Mouse (Mus musculus) myocyte (in vitro differentiated cells): ENCODE measurements around the gene Cym.

Source experiments
- CEBPB ChIP-seq: IDR thresholded peaks from 2 replicates; pipeline ENCODE4 v1.6.1; 2011; ENCODE audit warnings: mild to moderate bottlenecking, moderate library complexity; ENCODE audit not compliant: poor library complexity, insufficient read depth, severe bottlenecking
- E2F4 ChIP-seq: IDR thresholded peaks from one replicate; pipeline ENCODE4 v1.6.1; 2011; ENCODE audit warnings: mild to moderate bottlenecking, control low read depth, moderate library complexity; ENCODE audit not compliant: insufficient read depth
- MAX ChIP-seq: IDR thresholded peaks from one replicate; pipeline ENCODE4 v1.6.1; 2011; ENCODE audit warnings: low read depth, mild to moderate bottlenecking, control low read depth
- MYOD1 ChIP-seq, 3 experiments: IDR thresholded peaks; one replicate each; pipeline ENCODE4 v1.6.1; 2011; ENCODE audit warnings: control low read depth in 2 of 3, low read depth in 2 of 3, mild to moderate bottlenecking in 2 of 3, moderate library complexity in 1 of 3; ENCODE audit not compliant: insufficient read length in 2 of 3, control insufficient read depth in 1 of 3
- MYOG ChIP-seq, 3 experiments: IDR thresholded peaks; one replicate each; pipeline ENCODE4 v1.6.1; 2011; ENCODE audit warnings: control low read depth in 2 of 3, low read depth in 2 of 3, mild to moderate bottlenecking in 2 of 3; ENCODE audit not compliant: insufficient read length in 2 of 3, control insufficient read depth in 1 of 3, insufficient read depth in 1 of 3
- POLR2A ChIP-seq: IDR thresholded peaks from one replicate; pipeline ENCODE4 v1.6.1; 2011; ENCODE audit warnings: low read depth, mild to moderate bottlenecking, control low read depth, moderate library complexity; ENCODE audit not compliant: insufficient read length
- POLR2AphosphoS2 ChIP-seq: IDR thresholded peaks from one replicate; pipeline ENCODE4 v1.6.1; 2011; ENCODE audit warnings: low read depth, control low read depth; ENCODE audit not compliant: insufficient read length
- REST ChIP-seq: IDR thresholded peaks from one replicate; pipeline ENCODE4 v1.6.1; 2011; ENCODE audit warnings: mild to moderate bottlenecking, control low read depth, moderate library complexity; ENCODE audit not compliant: insufficient read depth, insufficient read length
- TCF12 ChIP-seq: IDR thresholded peaks from one replicate; pipeline ENCODE4 v1.6.1; 2011; ENCODE audit warnings: mild to moderate bottlenecking, control low read depth; ENCODE audit not compliant: poor library complexity, insufficient read depth, severe bottlenecking
- TCF3 ChIP-seq: IDR thresholded peaks from one replicate; pipeline ENCODE4 v1.6.1; 2011; ENCODE audit warnings: low read depth, control low read depth; ENCODE audit not compliant: insufficient read length
- USF1 ChIP-seq: IDR thresholded peaks from one replicate; pipeline ENCODE4 v1.6.1; 2011; ENCODE audit warnings: low read depth, mild to moderate bottlenecking, control low read depth, moderate library complexity

DNA sequence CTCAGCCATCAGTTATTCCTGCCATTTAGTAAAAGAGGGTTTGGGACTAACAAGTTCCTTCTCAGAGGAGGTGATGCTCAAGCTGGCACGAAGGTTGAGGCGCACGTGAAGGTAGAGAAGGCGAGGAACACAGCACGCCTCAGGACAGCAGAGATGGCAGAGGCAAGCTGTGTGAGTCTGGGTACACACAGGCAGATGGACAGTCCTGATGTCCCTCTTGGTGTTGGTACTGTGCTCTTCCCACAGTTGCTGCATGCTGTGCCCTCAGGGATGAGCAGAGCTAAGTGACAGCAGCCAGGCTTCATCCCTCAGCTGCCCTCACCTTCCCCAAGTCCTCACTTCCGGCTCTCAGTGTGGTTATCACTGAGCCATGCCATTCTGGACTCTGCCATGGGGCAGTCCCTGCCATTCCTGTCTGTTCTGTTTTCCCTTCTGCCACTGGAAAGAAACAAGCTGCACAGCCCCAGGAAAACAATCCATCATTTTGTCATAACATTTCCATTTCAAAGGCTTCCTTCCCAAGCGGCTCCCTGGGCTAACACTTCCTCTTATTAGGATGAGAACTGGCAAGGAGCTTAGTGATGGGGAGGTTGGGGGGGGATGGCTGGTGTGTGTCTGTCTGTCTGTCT lies 13.8 kb downstream of the Cym start:
- TF ChIP-seq TCF12 (no peak), MYOD1 (IDR thresholded peaks at IDR 0.05; ENCODE audit: control insufficient read depth in 1 of 3, insufficient read length in 2 of 3, low read depth in 2 of 3) (no peak), POLR2A (no peak), MAX (no peak), CEBPB (no peak), USF1 (no peak), E2F4 (no peak), TCF3 (no peak), REST (no peak), MYOG (IDR thresholded peaks at IDR 0.05; ENCODE audit: control insufficient read depth in 1 of 3, insufficient read depth in 1 of 3, insufficient read length in 2 of 3, low read depth in 2 of 3) (no peak), POLR2AphosphoS2 (no peak)
